28 mouse cellular contexts compared by ENCODE assay signal in genomic region chr1:153985595-153985994, GRCm38 (mm10).
"Had no signal": no experiment of that assay in that cellular context is flagged by ENCODE, and none has a peak within 500 bp of the region (broad histone marks: within the 10 kb centered on the region; RNA-seq: fewer than 3 reads in every experiment).

No protein-coding gene starts in this region.

- ATAC-seq: forebrain, embryonic 13.5 days; forebrain, embryonic 14.5 days; forebrain, embryonic 15.5 days; forebrain, embryonic 16.5 days; forebrain, postnatal 0 days had no signal

- H3K9me3 ChIP-seq: embryonic facial prominence, embryonic 10.5 days; embryonic facial prominence, embryonic 12.5 days; embryonic facial prominence, embryonic 13.5 days; embryonic facial prominence, embryonic 15.5 days; forebrain, embryonic 10.5 days; forebrain, embryonic 12.5 days; forebrain, embryonic 13.5 days; forebrain, embryonic 15.5 days had no signal

- H3K36me3 ChIP-seq: embryonic facial prominence, embryonic 10.5 days; embryonic facial prominence, embryonic 12.5 days; embryonic facial prominence, embryonic 13.5 days; embryonic facial prominence, embryonic 15.5 days; forebrain, embryonic 10.5 days; forebrain, embryonic 12.5 days; forebrain, embryonic 15.5 days had no signal

- H3K27me3 ChIP-seq: embryonic facial prominence, embryonic 12.5 days; embryonic facial prominence, embryonic 13.5 days; embryonic facial prominence, embryonic 15.5 days; forebrain, embryonic 13.5 days; forebrain, embryonic 15.5 days had no signal

- H3K4me2 ChIP-seq: embryonic facial prominence, embryonic 12.5 days; embryonic facial prominence, embryonic 13.5 days; embryonic facial prominence, embryonic 15.5 days; forebrain, embryonic 12.5 days; forebrain, embryonic 13.5 days; forebrain, embryonic 15.5 days had no signal

- H3K4me1 ChIP-seq: embryonic facial prominence, embryonic 12.5 days; embryonic facial prominence, embryonic 13.5 days; embryonic facial prominence, embryonic 15.5 days; forebrain, embryonic 10.5 days; forebrain, embryonic 12.5 days; forebrain, embryonic 13.5 days; forebrain, embryonic 15.5 days had no signal

- H3K4me3 ChIP-seq: embryonic facial prominence, embryonic 10.5 days; embryonic facial prominence, embryonic 12.5 days; embryonic facial prominence, embryonic 13.5 days; embryonic facial prominence, embryonic 15.5 days; erythroblast, embryonic 14.5 days; forebrain, embryonic 10.5 days; forebrain, embryonic 12.5 days; forebrain, embryonic 13.5 days; forebrain, embryonic 15.5 days; gastrocnemius, adult 2 months; heart, adult 2 months had no signal

- H3K9ac ChIP-seq: embryonic facial prominence, embryonic 12.5 days; embryonic facial prominence, embryonic 13.5 days; embryonic facial prominence, embryonic 15.5 days; forebrain, embryonic 12.5 days; forebrain, embryonic 13.5 days; forebrain, embryonic 15.5 days; forebrain, postnatal 0 days had no signal

- H3K27ac ChIP-seq: embryonic facial prominence, embryonic 10.5 days; embryonic facial prominence, embryonic 12.5 days; embryonic facial prominence, embryonic 13.5 days; embryonic facial prominence, embryonic 15.5 days; forebrain, embryonic 10.5 days; forebrain, embryonic 12.5 days; forebrain, embryonic 13.5 days; forebrain, embryonic 15.5 days; gastrocnemius, adult 2 months; heart, adult 2 months had no signal

- DNase-seq: cerebellum, adult 2 months; cerebellum, adult 8-10 months; cerebellum, adult 9-10 months; cerebellum, adult 9-11 months; cerebellum, postnatal 10 days; cerebellum, postnatal 14 days; cerebellum, postnatal 25 days; cerebellum, postnatal 36 days; embryo, embryonic 11 days; forebrain, postnatal 0 days; gastrocnemius, adult 2 months; gastrocnemius, postnatal 10 days; gastrocnemius, postnatal 14 days; gastrocnemius, postnatal 25 days; gastrocnemius, postnatal 36 days; heart, adult 18-20 months; heart, adult 2 months had no signal
